Mouse (Mus musculus): ENCODE results near the gene Adgra1.

DNA sequence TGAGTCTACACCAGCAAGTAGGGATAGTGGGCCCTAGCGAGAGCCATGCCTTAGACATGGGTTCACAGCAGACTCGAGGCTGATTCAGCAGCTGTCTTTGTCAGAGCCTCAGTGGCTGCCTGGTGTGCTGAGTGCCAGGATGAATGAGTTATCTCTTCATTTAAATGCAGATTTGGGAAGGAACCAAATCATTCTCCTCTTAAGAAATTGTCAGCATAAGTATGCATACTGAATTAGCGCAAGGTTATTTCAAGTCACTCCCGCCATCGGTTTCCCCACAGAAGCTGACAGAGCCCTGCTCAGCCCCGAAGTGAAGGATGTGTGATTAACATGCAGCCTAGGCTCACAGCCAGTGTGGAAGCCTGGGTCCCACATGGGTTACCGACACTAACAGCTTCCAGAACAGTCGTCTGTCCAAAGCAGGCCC, 27.8 kb upstream of the Adgra1 start:
- no peak for TF ChIP-seq CTCF (IDR thresholded peaks at IDR 0.05; ENCODE audit: low read depth)
- TF ChIP-seq EP300 (IDR thresholded peaks at IDR 0.05; ENCODE audit: low read depth) = no peak

Data from liver, postnatal 0 days (tissue).